Mouse (Mus musculus) liver, embryonic 14.5 days (tissue): ENCODE data around the gene Taf8.

Experiments
- CTCF ChIP-seq: IDR thresholded peaks from 2 replicates; pipeline ENCODE4 v1.5.1; 2016; ENCODE audit warnings: antibody characterized with exemption, low read depth, control low read depth
- EP300 ChIP-seq: IDR thresholded peaks from 2 replicates; pipeline ENCODE4 v1.6.1; 2016; ENCODE audit warnings: antibody characterized with exemption, low read depth

GRCm38 (mm10) chr17:47504228-47504627 lies 2.1 kb upstream of the Taf8 start:
- no peak for TF ChIP-seq CTCF
- TF ChIP-seq EP300, result no peak
